18 mouse cellular contexts compared by ENCODE assay signal in genomic region chr15:62170337-62170736, GRCm38 (mm10).
"Had no signal": no experiment of that assay in that cellular context is flagged by ENCODE, and none has a peak within 500 bp of the region (broad histone marks: within the 10 kb centered on the region; RNA-seq: fewer than 3 reads in every experiment).

No protein-coding gene starts in this region.

- ATAC-seq: intestine, embryonic 16.5 days; lung, postnatal 0 days; midbrain, embryonic 15.5 days had no signal

- H3K4me2 ChIP-seq: limb, embryonic 13.5 days; lung, embryonic 14.5 days; midbrain, embryonic 12.5 days; midbrain, embryonic 15.5 days; neural tube, embryonic 12.5 days; neural tube, embryonic 15.5 days had no signal

- H3K4me3 ChIP-seq: layer of hippocampus, adult 2 months; limb, embryonic 10.5 days; limb, embryonic 13.5 days; midbrain, embryonic 12.5 days; midbrain, embryonic 15.5 days; neural tube, embryonic 12.5 days; neural tube, embryonic 15.5 days had no signal

- DNase-seq: kidney, adult 2 months; kidney, postnatal 25 days; layer of hippocampus, adult 9-11 months; lung, embryonic 14.5 days; right cerebral cortex, adult 18-20 months; right cerebral cortex, postnatal 25 days had no signal

- H3K4me1 ChIP-seq: limb, embryonic 10.5 days; limb, embryonic 13.5 days; midbrain, embryonic 12.5 days; midbrain, embryonic 15.5 days; neural tube, embryonic 12.5 days; neural tube, embryonic 15.5 days had no signal

- H3K9ac ChIP-seq: limb, embryonic 13.5 days; lung, embryonic 14.5 days; midbrain, embryonic 12.5 days; midbrain, embryonic 15.5 days; neural tube, embryonic 12.5 days; neural tube, embryonic 15.5 days had no signal

- H3K9me3 ChIP-seq: limb, embryonic 10.5 days; limb, embryonic 13.5 days; midbrain, embryonic 12.5 days; midbrain, embryonic 15.5 days; neural tube, embryonic 12.5 days; neural tube, embryonic 15.5 days had no signal

- H3K27ac ChIP-seq: kidney, postnatal 0 days; layer of hippocampus, adult 2 months; limb, embryonic 10.5 days; limb, embryonic 13.5 days; macrophage; midbrain, embryonic 12.5 days; midbrain, embryonic 15.5 days; neural tube, embryonic 12.5 days; neural tube, embryonic 15.5 days; stomach, postnatal 0 days had no signal

- H3K36me3 ChIP-seq: limb, embryonic 10.5 days; limb, embryonic 13.5 days; midbrain, embryonic 12.5 days; midbrain, embryonic 15.5 days; neural tube, embryonic 12.5 days; neural tube, embryonic 15.5 days had no signal

- H3K27me3 ChIP-seq: limb, embryonic 13.5 days; midbrain, embryonic 12.5 days; midbrain, embryonic 15.5 days; neural tube, embryonic 12.5 days; neural tube, embryonic 15.5 days had no signal
